Mouse (Mus musculus): Measurements from ENCODE around the gene Ino80d.
"Not testable (repeated sequence)": the region's sequence is repeated elsewhere in the genome, so short reads cannot be mapped to it uniquely, and the experiment has no call there.

Gene Ino80d

DNA sequence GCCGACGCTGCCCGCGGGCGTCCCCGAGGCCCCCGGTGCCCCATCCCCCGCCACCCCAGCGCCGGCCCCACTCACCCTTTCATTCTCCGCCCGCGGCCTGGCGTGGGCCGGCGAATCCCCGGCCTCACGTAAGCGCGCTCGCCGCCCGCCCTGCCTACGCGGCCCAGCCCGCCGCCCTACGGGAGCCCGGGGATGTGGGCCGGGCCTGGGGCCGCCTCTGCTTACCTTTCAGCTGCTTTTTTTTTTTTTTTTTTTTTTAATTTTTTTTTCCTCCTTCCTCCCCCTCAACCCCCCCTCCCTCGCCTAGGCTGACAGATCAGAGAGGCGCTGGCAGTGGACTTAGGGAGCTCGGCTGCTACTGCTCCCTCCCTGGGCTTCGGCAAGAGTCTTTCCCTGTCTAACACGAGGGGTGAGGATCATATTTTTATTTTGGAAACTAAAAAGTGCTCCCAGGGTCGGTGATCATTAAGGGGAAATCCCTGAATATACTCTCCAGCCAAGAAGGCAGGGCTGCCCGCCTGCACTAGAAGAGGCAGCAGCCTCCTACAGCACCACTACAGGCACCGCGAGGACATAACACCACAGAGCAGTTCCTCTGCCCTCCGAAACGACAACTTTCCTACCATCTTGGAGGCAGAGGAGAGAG, at the start of gene Ino80d:
Ino80d (minus strand) TSS at position 532 of the 646 bp plus-strand sequence.
- DNase-seq (ENCODE audit: low spot score), result peak; percentile 76

DNA sequence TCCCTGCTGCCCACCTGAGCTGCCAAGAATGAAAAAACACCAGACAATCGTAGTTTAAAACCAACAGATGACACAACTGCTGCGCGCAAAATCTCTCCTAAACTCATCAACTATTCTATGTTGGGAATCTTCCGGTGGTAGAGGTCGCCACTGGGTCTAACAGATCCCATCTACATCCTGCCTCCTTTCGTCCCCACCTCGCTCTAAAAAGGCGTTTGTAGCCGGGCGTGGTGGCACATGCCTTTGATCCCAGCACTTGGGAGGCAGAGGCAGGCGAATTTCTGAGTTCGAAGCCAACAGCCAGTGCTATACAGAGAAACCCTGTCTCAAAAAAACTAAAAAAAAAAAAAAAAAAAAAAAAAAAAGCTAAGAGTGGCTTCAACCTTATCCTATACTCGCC, 25.8 kb upstream of the Ino80d start:
- DNase-seq (ENCODE audit: low spot score), result no peak

GRCm38 (mm10) chr1:63138586-63138985, 24.1 kb upstream of the Ino80d start:
- not testable (repeated sequence) for DNase-seq (ENCODE audit: low spot score)

DNA sequence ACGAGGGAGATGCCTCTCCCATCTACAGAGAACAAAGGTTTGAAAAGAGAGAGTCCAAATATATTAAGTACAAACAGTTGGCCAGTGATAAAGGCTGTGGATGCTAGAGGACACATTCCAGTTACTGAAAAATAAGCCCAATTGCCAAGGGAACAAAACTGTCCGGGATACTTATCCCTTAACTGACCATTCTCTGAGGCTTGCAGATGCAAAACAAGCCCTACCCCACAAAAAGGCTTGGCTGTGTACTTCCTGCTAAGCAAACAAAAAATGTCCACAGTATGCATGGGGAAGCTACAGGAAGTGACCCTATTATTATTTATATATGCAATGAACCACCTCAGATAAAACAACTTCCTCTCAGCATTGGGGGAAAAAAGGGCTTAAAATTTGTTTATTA, 23.5 kb upstream of the Ino80d start:
- no peak for DNase-seq (ENCODE audit: low spot score)

GRCm38 (mm10) chr1:63134530-63134929, 20.1 kb upstream of the Ino80d start:
- no peak for DNase-seq (ENCODE audit: low spot score)

- DNase-seq (ENCODE audit: low spot score), result no peak
These were observed 17.3 kb upstream of the Ino80d start for GRCm38 (mm10) chr1:63131766-63132165.

GRCm38 (mm10) chr1:63130883-63131282, 16.4 kb upstream of the Ino80d start:
- DNase-seq (ENCODE audit: low spot score), result no peak

DNA sequence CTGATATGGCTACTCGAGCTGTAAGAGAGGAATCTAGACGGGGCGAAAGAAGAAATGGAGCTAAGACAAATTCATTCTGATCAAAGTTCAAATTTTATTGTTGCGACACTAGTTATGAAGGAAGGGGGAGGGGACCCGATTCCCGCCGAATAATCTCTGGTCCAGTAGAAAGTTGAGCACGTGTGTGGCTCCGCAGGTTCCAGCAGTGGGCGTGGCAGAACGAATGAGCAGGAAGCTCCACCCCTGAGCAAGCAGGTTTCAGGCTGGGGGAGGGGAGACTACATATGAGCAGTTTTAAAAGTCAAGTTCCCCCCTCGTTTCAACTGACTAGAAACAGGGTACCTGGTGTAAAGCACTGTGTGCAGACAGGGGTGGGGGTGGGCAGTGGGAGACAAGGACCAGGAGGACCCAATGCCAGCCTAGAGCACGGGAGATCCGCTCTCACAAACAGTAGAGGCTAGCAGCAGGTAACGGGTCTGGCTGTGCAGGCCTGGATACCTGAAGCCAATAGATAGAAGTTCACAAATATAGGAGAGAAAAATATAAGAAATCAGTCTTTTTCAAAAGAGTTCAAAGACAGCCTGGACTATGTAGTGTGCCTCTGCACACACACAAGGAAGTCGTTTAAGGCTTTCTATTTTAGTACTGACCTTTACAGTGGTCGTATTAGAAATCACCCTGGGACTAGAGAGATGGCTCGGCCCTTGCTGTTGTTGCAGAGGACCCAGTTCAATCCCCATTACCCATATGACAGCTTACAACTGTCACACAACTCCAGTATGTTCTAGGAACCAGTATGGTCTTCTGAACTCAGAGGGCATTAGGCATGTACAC, 15.6 kb upstream of the Ino80d start:
- peak; percentile 45 for DNase-seq (ENCODE audit: low spot score)

DNA sequence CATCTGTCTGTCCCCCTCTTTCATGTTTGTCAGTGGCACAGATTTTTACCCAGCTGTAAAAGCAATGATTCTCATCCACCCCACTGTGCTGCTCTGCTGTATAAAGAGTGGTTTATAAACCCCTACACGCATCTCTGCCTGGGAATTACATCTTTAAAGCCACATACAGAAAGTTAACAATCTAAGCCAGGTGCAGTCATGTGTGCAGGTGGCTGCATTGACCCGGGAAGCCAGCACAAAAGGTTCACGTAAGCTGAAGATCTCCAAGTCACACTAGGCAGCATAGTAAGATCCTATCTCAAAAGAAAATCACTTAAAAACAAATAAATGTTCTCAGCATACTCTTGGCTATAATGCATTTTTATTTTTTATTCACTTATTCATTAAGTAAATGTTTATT, 14.8 kb upstream of the Ino80d start:
- DNase-seq (ENCODE audit: low spot score), result no peak

DNA sequence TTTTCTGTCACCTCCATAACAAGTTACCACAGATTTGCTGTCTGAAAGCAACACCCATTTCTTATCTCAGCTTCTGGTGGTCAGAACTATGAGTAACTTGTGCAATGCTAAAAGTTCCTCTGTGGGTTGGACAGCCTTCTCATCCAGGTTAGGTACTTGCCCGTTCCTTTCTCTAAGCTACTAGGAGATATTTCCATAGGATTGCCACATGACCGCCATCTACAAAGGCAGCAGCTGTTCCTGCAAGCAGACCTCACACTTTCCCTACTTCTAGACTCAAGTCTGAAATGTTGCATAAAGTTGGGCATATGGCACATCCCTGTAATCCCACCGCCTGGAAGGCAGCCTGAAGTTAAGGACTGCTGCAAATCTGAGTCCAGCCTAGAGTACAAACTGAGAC, 11.7 kb upstream of the Ino80d start:
- DNase-seq (ENCODE audit: low spot score), result no peak

GRCm38 (mm10) chr1:63123823-63124450, 9.5 kb upstream of the Ino80d start:
- no peak for DNase-seq (ENCODE audit: low spot score)

DNA sequence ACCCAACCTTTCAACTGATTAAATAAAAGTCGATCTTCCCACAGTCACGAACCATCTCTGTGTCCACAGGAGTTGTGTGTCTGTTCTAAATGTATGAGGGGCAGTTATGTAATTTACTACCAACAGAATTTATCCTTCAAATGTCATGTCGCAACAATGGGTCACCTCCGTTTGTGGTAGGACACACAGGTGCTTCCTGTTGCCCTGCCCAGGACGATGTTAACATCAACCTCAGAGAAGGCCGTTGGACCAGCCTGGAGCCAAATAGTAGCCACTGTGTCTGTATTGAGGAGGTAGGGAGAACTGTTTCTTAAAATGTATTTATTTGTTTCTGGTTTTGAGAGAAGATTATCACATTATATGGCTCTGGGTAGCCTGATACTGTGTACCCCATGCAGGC, 7.5 kb upstream of the Ino80d start:
- DNase-seq (ENCODE audit: low spot score), result no peak

DNA sequence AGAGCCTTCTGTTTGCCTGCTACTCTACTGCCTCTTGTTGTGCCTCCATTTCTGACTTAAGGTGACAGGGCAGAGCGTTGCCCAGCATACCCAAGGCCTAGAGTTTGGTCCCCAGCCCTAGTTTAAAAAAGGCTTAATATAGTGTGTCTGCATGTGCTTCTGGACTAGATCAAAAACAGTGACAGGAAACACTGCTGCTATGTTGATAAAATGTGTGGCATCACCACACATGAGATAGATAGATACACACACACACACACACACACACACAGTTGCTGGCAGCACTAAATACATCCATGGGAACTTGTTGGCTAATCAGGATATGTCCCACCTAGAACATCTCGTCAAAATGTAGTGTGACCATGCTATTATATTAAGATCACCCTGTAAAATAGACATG, 5.9 kb upstream of the Ino80d start:
- no peak for DNase-seq (ENCODE audit: low spot score)

GRCm38 (mm10) chr1:63119675-63120074, 5.2 kb upstream of the Ino80d start:
- DNase-seq (ENCODE audit: low spot score), result no peak

GRCm38 (mm10) chr1:63115540-63115939, 1.1 kb upstream of the Ino80d start:
- DNase-seq (ENCODE audit: low spot score), result no peak

DNA sequence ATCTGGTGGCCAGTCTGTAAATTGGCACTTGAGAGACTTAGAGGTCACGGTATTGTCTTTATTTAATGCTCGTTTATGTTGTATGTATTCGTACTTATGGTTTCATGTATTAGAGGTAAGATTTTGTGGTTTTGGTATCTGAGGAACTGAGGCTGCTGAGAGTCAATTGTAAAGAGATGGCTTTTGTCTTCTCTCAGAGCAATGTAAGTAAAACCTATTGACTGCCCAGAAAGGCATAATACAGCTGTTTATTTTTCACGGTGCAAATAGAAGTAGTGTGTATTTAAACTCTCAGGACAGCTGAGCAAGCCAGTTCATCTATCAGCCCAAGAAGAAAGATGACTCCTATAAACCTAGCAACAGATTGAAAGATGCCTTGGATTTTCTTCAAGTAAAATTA, 629 bp upstream of the Ino80d start:
- no peak for DNase-seq (ENCODE audit: low spot score)

GRCm38 (mm10) chr1:63113274-63114135, 962 bp downstream of the Ino80d start:
- peak; percentile 65 for DNase-seq (ENCODE audit: low spot score)

DNA sequence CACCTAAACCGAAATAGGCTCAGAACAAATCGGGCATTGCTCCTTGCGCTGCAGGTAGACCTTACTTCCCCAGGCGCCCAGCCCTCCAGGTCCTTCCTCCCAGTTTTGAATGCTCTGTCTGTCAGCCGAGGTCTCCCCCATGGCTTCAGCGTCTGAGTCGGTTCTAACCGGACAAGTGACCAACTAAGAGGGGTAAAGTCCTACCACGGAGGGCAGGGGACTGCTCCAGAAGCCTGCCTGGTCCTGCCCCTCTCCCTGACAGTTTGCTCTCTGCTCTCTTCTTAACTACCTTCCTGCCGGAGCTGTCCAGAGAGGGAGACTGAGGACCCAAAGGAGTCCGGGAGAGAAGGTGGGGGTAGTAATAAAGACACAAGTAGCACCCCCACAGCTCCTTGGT, 1.6 kb downstream of the Ino80d start:
- DNase-seq (ENCODE audit: low spot score), result peak; percentile 39

GRCm38 (mm10) chr1:63112151-63112864, 2.2 kb downstream of the Ino80d start:
- DNase-seq (ENCODE audit: low spot score), result no peak

- peak; percentile 15 for DNase-seq (ENCODE audit: low spot score)
These were observed 3.8 kb downstream of the Ino80d start for GRCm38 (mm10) chr1:63110536-63111285.
